In genomic region chr11:68117878-68118660, GRCm38 (mm10) we compare ENCODE assay signal across 27 mouse cellular contexts.
DNase-seq lines count a peak whose midpoint lies in the region; ATAC-seq and TF ChIP-seq lines count a peak whose summit lies in the region.
"Had no signal": no experiment of that assay in that cellular context is flagged by ENCODE, and none has a peak within 500 bp of the region (broad histone marks: within the 10 kb centered on the region; RNA-seq: fewer than 3 reads in every experiment).

No protein-coding gene starts in this region.

- H3K27me3 ChIP-seq in hindbrain, postnatal 0 days (ENCODE audit: insufficient read depth, low read length), result no peaks in the 10 kb centered on the region
- 0 out of 2 replicates have a peak, but pooled peaks cover 2% of the 10 kb centered on the region for H3K27me3 ChIP-seq in hindbrain, embryonic 11.5 days (ENCODE audit: control insufficient read depth, insufficient read depth, low read length)
- H3K27me3 ChIP-seq: embryonic facial prominence, embryonic 13.5 days; forebrain, embryonic 13.5 days; heart, embryonic 12.5 days; hindbrain, embryonic 12.5 days; midbrain, embryonic 12.5 days; neural tube, embryonic 15.5 days; Patski had no signal

- no peak overlapping the region for H3K27ac ChIP-seq in hindbrain, postnatal 0 days
- no peak overlapping the region for H3K27ac ChIP-seq in hindbrain, embryonic 11.5 days (ENCODE audit: low read depth, low read length)
- H3K27ac ChIP-seq: embryonic facial prominence, embryonic 13.5 days; forebrain, embryonic 13.5 days; gastrocnemius, adult 2 months; hindbrain, embryonic 12.5 days; limb, embryonic 10.5 days; macrophage; midbrain, embryonic 12.5 days; neural tube, embryonic 15.5 days; stomach, postnatal 0 days had no signal

- no peak for ATAC-seq in hindbrain, postnatal 0 days
- no peak for ATAC-seq in hindbrain, embryonic 11.5 days (ENCODE audit: low FRiP score)
- ATAC-seq in cerebellum, adult (ENCODE audit: insufficient number of reproducible peaks, low FRiP score, low TSS enrichment), result peak; percentile 66; the same call in 1 of the 2 replicates
- ATAC-seq: forebrain, embryonic 13.5 days; inflammation-experienced regulatory T-cells, adult 6 months; lung, postnatal 0 days; Patski had no signal

- WGBS in hindbrain, postnatal 0 days, result 70% methylated on average over 10 of the region's 10 CpGs
- 81% methylated on average over 10 of the region's 10 CpGs for WGBS in hindbrain, embryonic 11.5 days

- H3K4me1 ChIP-seq in hindbrain, postnatal 0 days (ENCODE audit: insufficient read depth, low read length), result peaks cover 3% of the 10 kb centered on the region; the same call in 1 of the 2 replicates
- peaks cover 11% of the 10 kb centered on the region for H3K4me1 ChIP-seq in hindbrain, embryonic 11.5 days (replicated peaks; ENCODE audit: control insufficient read depth, insufficient read depth, low read length)

- no peak overlapping the region for H3K4me2 ChIP-seq in hindbrain, postnatal 0 days (ENCODE audit: low read depth, low read length)
- no peak overlapping the region for H3K4me2 ChIP-seq in hindbrain, embryonic 11.5 days (replicated peaks; ENCODE audit: low read depth, low read length)
- H3K4me2 ChIP-seq: embryonic facial prominence, embryonic 13.5 days; forebrain, embryonic 13.5 days; heart, embryonic 12.5 days; hindbrain, embryonic 12.5 days; midbrain, embryonic 12.5 days; neural tube, embryonic 15.5 days had no signal

- H3K9me3 ChIP-seq in hindbrain, postnatal 0 days (ENCODE audit: low read length), result no peaks in the 10 kb centered on the region
- no peaks in the 10 kb centered on the region for H3K9me3 ChIP-seq in hindbrain, embryonic 11.5 days (ENCODE audit: control insufficient read depth, low read length)
- H3K9me3 ChIP-seq: embryonic facial prominence, embryonic 13.5 days; forebrain, embryonic 13.5 days; G1E; heart, embryonic 12.5 days; hindbrain, embryonic 12.5 days; limb, embryonic 10.5 days; midbrain, embryonic 12.5 days; neural tube, embryonic 15.5 days had no signal

- DNase-seq in hindbrain, postnatal 0 days (ENCODE audit: low spot score), result peak; percentile 27
- no peak for DNase-seq in hindbrain, embryonic 11.5 days (ENCODE audit: low spot score)
- peak; percentile 80 for DNase-seq in cerebellum, adult 9-10 months
- no peak for DNase-seq in adrenal gland, adult 2 months
- no peak for DNase-seq in thymus, postnatal 36 days
- DNase-seq in adrenal gland, adult 8-10 months, result no peak
- DNase-seq: adrenal gland, postnatal 10 days; gastrocnemius, adult 2 months; heart, postnatal 10 days; kidney, adult 18-20 months; layer of hippocampus, adult 9-11 months; thymus, adult 2 months had no signal

- no peak for TF ChIP-seq CTCF in hindbrain, postnatal 0 days (IDR thresholded peaks at IDR 0.05; ENCODE audit: low read depth)

- no peak overlapping the region for H3K4me3 ChIP-seq in hindbrain, postnatal 0 days (ENCODE audit: low read length)
- H3K4me3 ChIP-seq in hindbrain, embryonic 11.5 days (ENCODE audit: low read depth, low read length), result no peak overlapping the region
- H3K4me3 ChIP-seq: embryonic facial prominence, embryonic 13.5 days; erythroblast, embryonic 14.5 days; forebrain, embryonic 13.5 days; gastrocnemius, adult 2 months; heart, embryonic 12.5 days; hindbrain, embryonic 12.5 days; limb, embryonic 10.5 days; midbrain, embryonic 12.5 days; neural tube, embryonic 15.5 days had no signal

- H3K9ac ChIP-seq in hindbrain, postnatal 0 days (replicated peaks; ENCODE audit: low read length), result no peak overlapping the region
- no peak overlapping the region for H3K9ac ChIP-seq in hindbrain, embryonic 11.5 days (ENCODE audit: low read depth, low read length)
- H3K9ac ChIP-seq: embryonic facial prominence, embryonic 13.5 days; forebrain, embryonic 13.5 days; heart, embryonic 12.5 days; hindbrain, embryonic 12.5 days; midbrain, embryonic 12.5 days; neural tube, embryonic 15.5 days had no signal

- H3K36me3 ChIP-seq in hindbrain, postnatal 0 days (ENCODE audit: insufficient read depth, low read length), result no peaks in the 10 kb centered on the region
- no peaks in the 10 kb centered on the region for H3K36me3 ChIP-seq in hindbrain, embryonic 11.5 days (ENCODE audit: control insufficient read depth, insufficient read depth, low read length)
- H3K36me3 ChIP-seq: embryonic facial prominence, embryonic 13.5 days; heart, embryonic 12.5 days; hindbrain, embryonic 12.5 days; limb, embryonic 10.5 days; midbrain, embryonic 12.5 days; neural tube, embryonic 15.5 days had no signal

Comparison
In these comparisons a context has a peak if more than half of its experiments do, and no peak if none do; other contexts are left out.
1. DNase-seq: peak in hindbrain, postnatal 0 days (single experiment) and cerebellum, adult 9-10 months (single experiment); none in hindbrain, embryonic 11.5 days (single experiment), adrenal gland, adult 2 months (single experiment), thymus, postnatal 36 days (0 of 2) and adrenal gland, adult 8-10 months (single experiment).